Mouse (Mus musculus) hindbrain, embryonic 16.5 days (tissue): ENCODE data around the gene Evi5. TPM values are rescaled to one million over a fixed set of nuclear protein-coding genes. Genes with fewer than 3 reads are reported as not detected.
"Not testable (repeated sequence)": the region's sequence is repeated elsewhere in the genome, so short reads cannot be mapped to it uniquely, and the experiment has no call there.

Source experiments
- ATAC-seq: fragments of 200-750 bp; cut with Nextera tagmentation; 2 replicates; pipeline ENCODE4 v1.8.0; 2017; ENCODE audit warnings: moderate TSS enrichment, moderate library complexity
- H3K27ac ChIP-seq: fragments of 300-500 bp; sonication (generic); 2 replicates; pipeline ENCODE4 v1.5.1; 2014; ENCODE audit warnings: low read depth, mild to moderate bottlenecking, control low read depth, low read length, moderate library complexity
- H3K27me3 ChIP-seq: fragments of 300-500 bp; sonication (generic); replicated peaks from 2 replicates; pipeline ENCODE4 v1.6.1; 2014; ENCODE audit warnings: low read length; ENCODE audit not compliant: control insufficient read depth, insufficient read depth
- H3K36me3 ChIP-seq: fragments of 300-500 bp; sonication (generic); 2 replicates; pipeline ENCODE4 v1.6.1; 2014; ENCODE audit warnings: mild to moderate bottlenecking, low read length, moderate library complexity, mixed read lengths; ENCODE audit not compliant: control insufficient read depth, insufficient read depth
- H3K4me1 ChIP-seq: fragments of 300-500 bp; sonication (generic); 2 replicates; pipeline ENCODE4 v1.6.1; 2014; ENCODE audit warnings: low read depth, low read length; ENCODE audit not compliant: control insufficient read depth, insufficient read depth
- H3K4me2 ChIP-seq: fragments of 300-500 bp; sonication (generic); 2 replicates; pipeline ENCODE4 v1.6.1; 2014; ENCODE audit warnings: mild to moderate bottlenecking, low read length, control low read depth, moderate library complexity
- H3K4me3 ChIP-seq: fragments of 300-500 bp; sonication (generic); 2 replicates; pipeline ENCODE4 v1.5.1; 2014; ENCODE audit warnings: mild to moderate bottlenecking, low read length, control low read depth, moderate library complexity
- H3K9ac ChIP-seq: fragments of 300-500 bp; sonication (generic); 2 replicates; pipeline ENCODE4 v1.6.1; 2014; ENCODE audit warnings: low read depth, mild to moderate bottlenecking, control low read depth, low read length, moderate library complexity
- H3K9me3 ChIP-seq: fragments of 300-500 bp; sonication (generic); 2 replicates; pipeline ENCODE4 v1.6.1; 2014; ENCODE audit warnings: mild to moderate bottlenecking, low read length, moderate library complexity; ENCODE audit not compliant: control insufficient read depth
- WGBS: fragments of 180-500 bp; shearing (Covaris S2); extraction: QIAGEN DNeasy Blood & Tissue Kit; methylation state at CpG from one replicate; pipeline ENCODE4 v1.1.7; 2014; 5-methylcytosine and 5-hydroxymethylcytosine counted together
- polyA plus RNA-seq: library from polyadenylated mRNA; unstranded; fragments of >200 nt; fragmentation: Nextera tagmentation; extraction: Ambion mirVana; gene quantifications from 2 replicates; pipeline ENCODE4 v1.2.1, GENCODE M21; 2015

The Evi5 gene
- polyA plus RNA-seq, 1 experiment from 2014 or later: 58.7 TPM

DNA sequence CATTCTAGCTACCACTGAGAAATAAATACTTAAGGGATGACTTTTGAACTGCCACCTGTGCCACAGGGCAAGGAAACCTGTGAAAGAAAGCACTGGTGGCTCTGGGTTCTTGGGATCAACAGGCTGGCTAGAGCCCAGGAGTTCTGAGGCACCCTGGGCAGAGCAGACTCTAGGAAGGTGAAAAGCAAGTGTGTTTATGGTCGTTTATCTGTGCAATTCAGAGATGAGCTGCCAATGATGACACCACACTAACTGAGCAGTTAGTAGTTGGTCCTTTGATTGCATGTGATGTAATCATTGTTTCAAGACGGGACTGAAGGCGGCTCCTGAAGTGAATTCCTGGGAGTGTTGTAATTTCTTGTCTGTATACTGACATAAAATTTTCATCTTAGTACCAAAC, 29.4 kb upstream of the Evi5 start:
- Histone ChIP-seq H3K36me3 (peaks cover 42% of the 10 kb centered on the region), H3K9ac (no peak overlapping the region), H3K4me3 (no peak overlapping the region), H3K4me1 (peaks cover 12% of the 10 kb centered on the region), H3K4me2 (no peak overlapping the region), H3K27me3 (no peaks in the 10 kb centered on the region), H3K27ac (no peak overlapping the region), H3K9me3 (no peaks in the 10 kb centered on the region)
- ATAC-seq: no peak
- WGBS: 75% methylated on average over 3 of the region's 3 CpGs

DNA sequence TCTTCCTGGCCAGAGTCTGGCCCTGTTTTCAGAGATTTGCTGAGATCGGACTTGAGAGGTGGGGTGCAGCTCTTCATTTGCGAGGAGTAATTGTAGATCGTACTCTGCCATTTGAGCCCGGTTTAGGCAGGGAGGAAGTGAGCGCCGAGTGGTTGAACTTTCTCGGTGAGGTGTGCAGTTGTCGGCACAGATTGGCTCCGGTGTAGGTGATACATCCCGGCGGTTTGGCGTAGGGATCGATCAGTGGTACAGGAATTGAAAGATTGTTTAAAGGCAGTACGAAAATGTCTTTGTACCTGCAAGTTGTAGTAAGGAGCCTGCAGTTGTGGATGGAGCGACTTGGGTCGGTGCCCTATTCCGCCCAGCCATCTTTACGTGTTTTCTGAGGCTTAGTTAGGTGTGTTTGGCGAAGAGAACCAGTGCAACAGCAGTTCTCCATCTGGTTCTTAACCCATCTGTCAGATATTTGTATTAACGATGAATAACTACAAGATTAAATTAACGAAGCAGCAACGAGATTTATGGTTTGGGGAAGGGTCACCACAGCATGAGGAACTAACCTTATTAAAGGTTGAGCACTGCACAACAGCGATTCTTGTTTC, 26.2 kb upstream of the Evi5 start:
- no peak; the same call in 1 of the 2 replicates for ATAC-seq

DNA sequence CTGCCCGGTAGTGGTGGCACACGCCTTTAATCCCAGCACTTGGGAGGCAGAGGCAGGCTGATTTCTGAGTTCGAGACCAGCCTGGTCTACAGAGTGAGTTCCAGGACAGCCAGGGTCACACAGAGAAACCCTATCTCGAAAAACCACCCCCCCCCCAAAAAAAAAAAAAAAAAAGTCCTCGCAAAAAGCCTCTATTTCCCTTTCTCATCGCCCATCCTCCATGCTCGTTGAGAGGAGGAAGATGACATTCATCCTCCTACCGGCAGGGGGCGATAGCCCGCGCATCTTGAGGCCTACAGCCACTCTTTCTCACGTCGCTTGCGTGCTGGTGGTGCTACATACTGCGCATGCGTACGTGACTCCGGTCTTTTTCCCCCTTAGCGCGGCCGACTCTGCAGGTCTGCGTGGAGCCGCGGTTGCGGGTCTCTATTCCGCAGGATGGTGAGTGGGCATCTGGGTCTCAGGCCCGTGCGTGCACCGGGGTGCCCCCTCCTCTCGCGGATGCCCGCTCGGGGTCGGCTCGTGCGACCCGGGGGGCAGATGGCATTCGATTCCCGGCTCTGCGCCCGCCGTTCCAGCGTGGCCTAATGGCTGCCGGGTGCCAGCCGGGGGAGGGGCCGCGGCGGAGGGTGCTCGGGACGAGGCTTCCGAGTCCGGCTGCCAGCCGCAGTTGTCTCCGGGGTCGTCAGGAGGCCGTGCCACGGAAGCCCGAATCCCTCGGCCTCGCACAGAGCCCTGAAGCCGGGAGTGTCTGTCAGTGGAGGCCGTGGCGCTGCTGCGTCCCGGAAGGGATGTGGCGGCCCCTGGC, 25.5 kb upstream of the Evi5 start, which contains the start of gene Rpl5:
Rpl5 (plus strand) TSS at position 297 of the 808 bp plus-strand sequence.
- 4% methylated on average over 52 of the region's 66 CpGs for WGBS
- peak; percentile 99 for ATAC-seq
- H3K36me3 ChIP-seq: peaks cover 17% of the 10 kb centered on the region

More for the DNA sequence above, 26.2 kb upstream of the Evi5 start:
- H3K27ac ChIP-seq: peak overlapping the region; percentile 89
- no peaks in the 10 kb centered on the region for H3K27me3 ChIP-seq
- H3K4me1 ChIP-seq: peaks cover 12% of the 10 kb centered on the region
- peak overlapping the region; percentile 96 for H3K9ac ChIP-seq
- peak overlapping the region; percentile 86 for H3K4me2 ChIP-seq
- H3K4me3 ChIP-seq: peak overlapping the region; percentile 90
- H3K36me3 ChIP-seq: peaks cover 21% of the 10 kb centered on the region
- WGBS: under 1% methylated on average over 23 of the region's 23 CpGs
- H3K9me3 ChIP-seq: no peaks in the 10 kb centered on the region

DNA sequence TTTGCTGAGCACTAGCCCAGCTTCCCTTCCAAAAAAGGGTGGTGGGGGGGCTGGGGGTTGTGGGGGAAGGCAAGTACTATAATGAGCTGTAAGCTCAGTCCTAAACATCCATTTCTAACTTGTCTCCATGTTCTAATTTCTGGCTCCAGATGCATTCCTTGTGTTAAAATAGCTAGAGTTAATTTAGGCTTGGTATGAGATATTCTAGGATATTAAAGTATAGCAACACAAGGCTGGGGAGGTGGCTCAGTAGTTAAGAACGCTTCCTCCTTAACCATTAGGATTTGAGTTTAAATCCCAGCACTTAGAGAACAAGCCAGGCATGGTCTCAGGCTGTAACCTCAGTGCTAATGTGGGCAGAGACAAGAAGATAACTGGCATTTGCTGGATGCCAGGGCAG, 21.4 kb upstream of the Evi5 start:
- Histone ChIP-seq H3K27ac (no peak overlapping the region), H3K4me1 (no peaks in the 10 kb centered on the region), H3K9me3 (no peaks in the 10 kb centered on the region), H3K27me3 (no peaks in the 10 kb centered on the region), H3K4me2 (no peak overlapping the region), H3K4me3 (no peak overlapping the region), H3K9ac (no peak overlapping the region), H3K36me3 (no peaks in the 10 kb centered on the region)
- 74% methylated on average over 1 of the region's 1 CpGs for WGBS
- no peak for ATAC-seq

More for the DNA sequence above, 25.5 kb upstream of the Evi5 start, which contains the start of gene Rpl5:
- H3K27ac ChIP-seq: peak within 1 kb of the TSS; percentile 89
- H3K9ac ChIP-seq: peak within 1 kb of the TSS; percentile 96
- peak within 1 kb of the TSS; percentile 86 for H3K4me2 ChIP-seq
- H3K9me3 ChIP-seq: no peaks in the 10 kb centered on the region
- peaks cover 12% of the 10 kb centered on the region for H3K4me1 ChIP-seq
- H3K4me3 ChIP-seq: peak within 1 kb of the TSS; percentile 90
- no peaks in the 10 kb centered on the region for H3K27me3 ChIP-seq

DNA sequence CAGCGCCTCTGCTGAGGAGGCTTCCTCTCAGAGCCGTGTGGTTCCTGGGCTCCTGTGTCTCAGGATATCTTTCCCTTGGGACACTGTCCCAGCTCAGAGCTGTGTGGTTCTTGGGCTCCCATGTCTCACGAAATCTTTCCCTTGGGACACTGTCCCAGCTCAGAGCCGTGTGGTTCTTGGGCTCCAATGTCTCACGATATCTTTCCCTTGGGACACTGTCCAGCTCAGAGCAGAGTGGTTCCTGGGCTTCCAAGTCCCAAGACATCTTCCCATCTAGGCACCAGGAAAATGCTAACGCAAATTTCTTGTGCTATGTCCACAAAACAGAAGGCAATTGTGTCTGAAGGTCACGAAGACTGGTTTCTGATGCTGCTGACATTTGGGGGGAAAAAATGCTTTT, 19.8 kb upstream of the Evi5 start:
- Histone ChIP-seq H3K4me2 (no peak overlapping the region), H3K4me3 (no peak overlapping the region), H3K4me1 (no peaks in the 10 kb centered on the region), H3K9me3 (no peaks in the 10 kb centered on the region), H3K27ac (no peak overlapping the region), H3K36me3 (no peaks in the 10 kb centered on the region), H3K27me3 (no peaks in the 10 kb centered on the region), H3K9ac (no peak overlapping the region)
- WGBS: 78% methylated on average over 7 of the region's 7 CpGs
- ATAC-seq: no peak

DNA sequence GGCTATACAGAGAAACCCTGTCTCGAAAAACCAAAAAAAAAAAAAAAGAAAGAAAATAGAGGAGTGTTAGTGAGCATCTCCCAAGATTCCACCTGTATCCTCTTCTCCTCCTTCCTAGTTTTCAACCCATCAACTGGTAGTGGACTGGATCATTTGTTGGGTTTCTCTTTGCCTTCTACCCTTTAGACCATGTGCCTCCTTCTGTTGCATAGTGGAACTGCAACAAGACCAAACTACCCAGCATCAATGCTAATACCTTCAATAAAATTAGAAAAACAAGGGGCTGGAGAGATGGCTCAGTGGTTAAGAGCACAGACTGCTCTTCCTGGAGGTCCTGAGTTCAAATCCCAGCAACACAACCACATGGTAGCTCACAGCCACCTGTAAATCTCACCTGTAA, 16.6 kb upstream of the Evi5 start:
- 71% methylated on average over 1 of the region's 1 CpGs for WGBS
- ATAC-seq, H3K27me3 ChIP-seq, H3K9me3 ChIP-seq, H3K4me2 ChIP-seq, H3K36me3 ChIP-seq, H3K27ac ChIP-seq, H3K9ac ChIP-seq, H3K4me3 ChIP-seq, H3K4me1 ChIP-seq: not testable (repeated sequence)

DNA sequence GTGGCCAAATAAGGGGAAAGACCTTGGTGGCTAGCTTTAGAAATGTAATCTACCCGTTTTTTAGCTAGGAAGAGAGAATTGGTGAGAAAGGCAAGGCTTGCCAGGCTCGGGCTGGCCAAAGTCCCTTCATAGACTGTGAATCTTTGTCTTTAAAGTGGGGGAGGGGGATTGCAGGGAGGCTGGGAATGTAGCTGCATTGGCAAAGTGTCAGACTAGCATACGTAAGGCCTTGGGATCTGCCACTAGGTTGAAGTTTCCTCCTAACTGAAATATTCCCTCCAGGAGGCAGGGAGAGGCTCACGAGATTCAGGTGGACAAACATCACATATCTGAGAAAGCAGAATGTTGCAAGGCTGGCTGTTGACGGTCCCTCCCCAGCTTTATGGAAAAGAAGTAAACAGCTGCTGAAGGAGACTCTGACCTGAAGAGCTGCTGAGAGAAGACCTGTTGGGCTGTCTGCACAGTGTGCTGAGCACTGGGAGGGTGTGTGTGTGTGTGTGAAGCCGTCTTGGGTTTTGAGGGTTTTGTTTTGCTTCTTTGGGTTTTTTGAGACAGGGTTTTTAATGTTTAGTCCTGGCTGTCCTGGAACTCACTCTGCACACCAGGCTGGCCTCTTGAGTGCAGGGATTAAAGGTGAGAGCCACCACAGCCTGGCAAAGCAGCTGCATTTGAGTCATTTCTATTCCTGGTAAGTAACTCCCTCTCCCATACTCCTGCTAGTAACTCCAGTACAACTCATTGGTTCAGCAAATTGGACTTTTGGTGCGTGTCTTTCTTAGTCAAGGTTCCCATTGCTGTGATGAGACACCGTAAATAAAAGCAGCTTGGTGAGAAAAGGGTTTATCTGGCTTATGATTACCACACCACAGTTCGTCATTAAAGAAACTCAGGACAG, 15.3 kb upstream of the Evi5 start:
- peak; percentile 70; the same call in 1 of the 2 replicates for ATAC-seq
- no peaks in the 10 kb centered on the region for H3K36me3 ChIP-seq
- WGBS: 60% methylated on average over 9 of the region's 9 CpGs

DNA sequence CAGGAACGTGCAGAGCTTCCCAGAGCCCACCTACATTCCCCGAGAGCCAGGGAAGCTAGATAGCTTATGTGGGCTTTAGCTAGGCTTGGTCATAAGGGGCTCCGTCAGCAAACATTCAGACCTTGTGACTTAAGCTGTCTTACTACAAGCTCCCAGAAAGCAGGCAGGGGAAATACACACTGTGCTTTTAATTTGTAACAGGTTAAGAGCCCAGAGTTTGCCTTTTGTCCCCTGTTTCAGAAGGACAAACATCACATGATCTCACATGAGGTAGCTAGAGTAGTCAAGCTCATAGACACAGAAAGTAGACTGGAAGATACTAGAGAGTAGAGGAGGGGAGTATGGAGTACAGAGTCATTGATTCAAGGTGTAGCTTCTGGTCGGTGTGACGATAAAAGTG, 5.8 kb upstream of the Evi5 start:
- H3K9me3 ChIP-seq: no peaks in the 10 kb centered on the region
- no peak overlapping the region for H3K27ac ChIP-seq
- H3K9ac ChIP-seq: no peak overlapping the region
- H3K4me1 ChIP-seq: no peaks in the 10 kb centered on the region
- no peaks in the 10 kb centered on the region for H3K36me3 ChIP-seq
- no peak for ATAC-seq
- no peak overlapping the region for H3K4me2 ChIP-seq
- WGBS: 86% methylated on average over 5 of the region's 5 CpGs
- no peak overlapping the region for H3K4me3 ChIP-seq
- no peaks in the 10 kb centered on the region for H3K27me3 ChIP-seq

More for the DNA sequence above, 15.3 kb upstream of the Evi5 start:
- Histone ChIP-seq H3K9ac (no peak overlapping the region), H3K27me3 (no peaks in the 10 kb centered on the region), H3K4me3 (no peak overlapping the region), H3K27ac (no peak overlapping the region), H3K4me1 (no peaks in the 10 kb centered on the region), H3K9me3 (no peaks in the 10 kb centered on the region), H3K4me2 (no peak overlapping the region)

DNA sequence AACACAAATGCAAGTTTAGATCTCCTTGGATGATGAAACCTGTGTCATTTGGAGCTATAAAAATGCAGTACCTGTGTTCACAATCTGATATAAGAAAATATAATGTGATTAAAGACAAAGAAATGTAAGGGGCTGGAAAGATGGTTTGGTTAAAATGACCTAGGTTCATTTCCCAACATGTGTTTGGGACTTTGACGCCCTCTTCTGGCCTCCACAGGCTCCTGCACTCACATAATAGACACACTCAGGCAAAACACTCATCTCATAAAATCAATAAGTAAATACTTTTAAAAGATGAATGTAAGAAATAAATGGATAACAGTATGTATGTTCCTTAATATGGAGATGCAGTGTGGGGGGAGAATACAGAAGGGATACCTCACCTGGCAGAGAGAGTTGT, 2.1 kb upstream of the Evi5 start:
- H3K4me2 ChIP-seq: no peak overlapping the region
- H3K9me3 ChIP-seq: no peaks in the 10 kb centered on the region
- ATAC-seq: no peak
- 79% methylated on average over 1 of the region's 1 CpGs for WGBS
- no peak overlapping the region for H3K4me3 ChIP-seq
- no peaks in the 10 kb centered on the region for H3K36me3 ChIP-seq
- no peak overlapping the region for H3K27ac ChIP-seq
- H3K4me1 ChIP-seq: no peaks in the 10 kb centered on the region
- no peak overlapping the region for H3K9ac ChIP-seq
- H3K27me3 ChIP-seq: no peaks in the 10 kb centered on the region
